Mouse (Mus musculus): ENCODE results near the gene Arcn1.

DNA sequence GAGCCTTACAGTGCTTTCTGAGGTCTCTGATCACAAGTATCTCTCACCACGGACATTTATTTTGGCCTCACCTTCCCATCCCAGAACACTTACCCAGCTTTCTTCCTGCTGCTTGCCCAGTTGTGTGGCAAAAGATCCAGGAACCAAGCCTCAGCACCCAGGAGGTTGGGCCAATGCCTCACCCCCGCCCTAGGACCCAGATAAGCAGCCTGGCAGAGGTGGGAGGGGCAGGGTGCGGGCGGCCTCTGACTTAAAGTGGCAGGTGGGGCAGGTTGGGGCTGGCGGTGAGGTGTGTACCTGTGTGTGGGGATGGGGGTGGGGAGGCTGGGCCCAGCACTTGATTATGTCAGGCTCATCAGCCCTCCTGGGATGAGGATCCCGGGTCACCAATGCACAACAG lies 54.6 kb downstream of the Arcn1 start:
- no peak for TF ChIP-seq EP300 (IDR thresholded peaks at IDR 0.05)
- TF ChIP-seq CTCF (IDR thresholded peaks at IDR 0.05) = no peak
